In genomic region chr17:17326636-17327035, GRCm38 (mm10) we compare ENCODE assay signal across 21 mouse cellular contexts. TPM values are rescaled to one million over a fixed set of nuclear protein-coding genes. Genes with fewer than 3 reads are reported as not detected.
A peak's percentile ranks its signal among the peaks of the same experiment; 100 is the strongest.
DNase-seq lines count a peak whose midpoint lies in the region; ATAC-seq and TF ChIP-seq lines count a peak whose summit lies in the region.
"Had no signal": no experiment of that assay in that cellular context is flagged by ENCODE, and none has a peak within 500 bp of the region (broad histone marks: within the 10 kb centered on the region; RNA-seq: fewer than 3 reads in every experiment).

No protein-coding gene starts in this region.

- no peak overlapping the region for H3K27ac ChIP-seq in intestine, embryonic 15.5 days
- no peak overlapping the region for H3K27ac ChIP-seq in intestine, embryonic 16.5 days (ENCODE audit: low read length)
- H3K27ac ChIP-seq in intestine, postnatal 0 days (ENCODE audit: low read depth, low read length) = 0 out of 2 replicates have a peak overlapping the region, but pooled peaks have one; percentile 8

- 78% methylated on average over 4 of the region's 4 CpGs for WGBS in intestine, embryonic 15.5 days
- 78% methylated on average over 4 of the region's 4 CpGs for WGBS in intestine, embryonic 16.5 days
- WGBS in intestine, postnatal 0 days = 61% methylated on average over 4 of the region's 4 CpGs

- H3K27me3 ChIP-seq in intestine, embryonic 15.5 days (replicated peaks) = no peaks in the 10 kb centered on the region
- H3K27me3 ChIP-seq in intestine, embryonic 16.5 days (replicated peaks; ENCODE audit: control insufficient read depth, insufficient read depth, low read length) = no peaks in the 10 kb centered on the region
- no peaks in the 10 kb centered on the region for H3K27me3 ChIP-seq in intestine, postnatal 0 days (replicated peaks; ENCODE audit: control insufficient read depth, insufficient read depth, low read length)
- H3K27me3 ChIP-seq: CH12.LX, Patski had no signal

- H3K4me1 ChIP-seq in intestine, embryonic 15.5 days (replicated peaks) = no peaks in the 10 kb centered on the region
- H3K4me1 ChIP-seq in intestine, embryonic 16.5 days (ENCODE audit: control insufficient read depth, insufficient read depth, low read length) = no peaks in the 10 kb centered on the region
- no peaks in the 10 kb centered on the region for H3K4me1 ChIP-seq in intestine, postnatal 0 days (replicated peaks; ENCODE audit: control insufficient read depth, insufficient read depth, low read length)

- H3K9ac ChIP-seq in intestine, embryonic 15.5 days = no peak overlapping the region
- H3K9ac ChIP-seq in intestine, embryonic 16.5 days (ENCODE audit: low read depth, low read length) = no peak overlapping the region
- no peak overlapping the region for H3K9ac ChIP-seq in intestine, postnatal 0 days (ENCODE audit: low read depth, low read length)

- no peak for TF ChIP-seq CTCF in intestine, postnatal 0 days (IDR thresholded peaks at IDR 0.05; ENCODE audit: low read depth)

- H3K9me3 ChIP-seq in intestine, embryonic 15.5 days = no peaks in the 10 kb centered on the region
- no peaks in the 10 kb centered on the region for H3K9me3 ChIP-seq in intestine, embryonic 16.5 days (ENCODE audit: control insufficient read depth, low read length)
- no peaks in the 10 kb centered on the region for H3K9me3 ChIP-seq in intestine, postnatal 0 days (ENCODE audit: control insufficient read depth)
- H3K9me3 ChIP-seq: G1E had no signal

- H3K36me3 ChIP-seq in intestine, embryonic 15.5 days = no peaks in the 10 kb centered on the region
- H3K36me3 ChIP-seq in intestine, embryonic 16.5 days (ENCODE audit: control insufficient read depth, insufficient read depth, low read length) = no peaks in the 10 kb centered on the region
- H3K36me3 ChIP-seq in intestine, postnatal 0 days (ENCODE audit: control insufficient read depth, insufficient read depth) = no peaks in the 10 kb centered on the region
- H3K36me3 ChIP-seq: G1E had no signal

- H3K4me2 ChIP-seq in intestine, embryonic 15.5 days (replicated peaks) = no peak overlapping the region
- H3K4me2 ChIP-seq in intestine, embryonic 16.5 days (ENCODE audit: low read depth, low read length) = no peak overlapping the region
- no peak overlapping the region for H3K4me2 ChIP-seq in intestine, postnatal 0 days (replicated peaks; ENCODE audit: low read depth)

- no peak overlapping the region for H3K4me3 ChIP-seq in intestine, embryonic 15.5 days (replicated peaks)
- H3K4me3 ChIP-seq in intestine, embryonic 16.5 days (ENCODE audit: low read length) = no peak overlapping the region
- no peak overlapping the region for H3K4me3 ChIP-seq in intestine, postnatal 0 days (ENCODE audit: low read depth, low read length)

- ATAC-seq in intestine, embryonic 15.5 days = peak; percentile 51; the same call in 1 of the 2 replicates
- peak; percentile 71 for ATAC-seq in intestine, embryonic 16.5 days
- ATAC-seq in intestine, postnatal 0 days = peak; percentile 51; the same call in 1 of the 2 replicates
- ATAC-seq in erythroblast, adult 5-6 weeks (replicated peaks; ENCODE audit: low FRiP score, poor library complexity, severe bottlenecking) = no peak
- ATAC-seq: activated CD4-positive, CD25-positive, alpha-beta regulatory T cell, adult 4 months; CD4-positive, CD25-positive, alpha-beta regulatory T cell, adult 4 months; Patski had no signal

- intact Hi-C loops in left cerebral cortex, postnatal 14 days (cut with DNase I) = no loop called here

- no peak for DNase-seq in frontal cortex, postnatal 14 days (ENCODE audit: low spot score in 2 of 2)
- no peak for DNase-seq in left cerebral cortex, postnatal 14 days (ENCODE audit: low spot score in 2 of 2)
- DNase-seq: adrenal gland, adult 2 months; adrenal gland, adult 8-10 months; adrenal gland, postnatal 10 days; adrenal gland, postnatal 14 days; adrenal gland, postnatal 25 days; adrenal gland, postnatal 36 days; B cell, adult 2 months; cerebellum, adult 11 months; cerebellum, adult 11-12 months; cerebellum, adult 18-20 months had no signal

RNA-seq across cellular contexts. Expression of gene Riok2, which starts 47.5 kb away (rescaled TPM):
- 26.1 and 30.0 TPM in 2 replicates for polyA plus RNA-seq in intestine, embryonic 15.5 days (2015; fragmentation: Nextera tagmentation; extraction: Ambion mirVana)
- polyA plus RNA-seq in intestine, embryonic 16.5 days (2015; fragmentation: Nextera tagmentation; extraction: Ambion mirVana) = 23.9 and 25.8 TPM in 2 replicates
- 13.6 and 14.5 TPM in 2 replicates for polyA plus RNA-seq in intestine, postnatal 0 days (2015; fragmentation: Nextera tagmentation; extraction: Ambion mirVana)
- 10 to 100 TPM; 14.6 to 17.2 TPM for total RNA-seq in left cerebral cortex, postnatal 14 days (2021)
- 8.3 and 8.8 TPM in 2 replicates for total RNA-seq in erythroblast, adult 5-6 weeks (2015; ENCODE audit: low replicate concordance)
- total RNA-seq in erythroblast, adult 5-6 weeks (2017; ENCODE audit: low replicate concordance) = 4.3 and 10.8 TPM in 2 replicates
